Mouse (Mus musculus) neural tube, embryonic 14.5 days (tissue): Measurements from ENCODE around the gene Myl7. TPM values are rescaled to one million over a fixed set of nuclear protein-coding genes. Genes with fewer than 3 reads are reported as not detected.

Experiments used
- ATAC-seq: fragments of 200-750 bp; cut with Nextera tagmentation; 2 replicates; pipeline ENCODE4 v1.8.0; 2017; ENCODE audit warnings: low read depth, mild to moderate bottlenecking, moderate TSS enrichment, moderate library complexity
- H3K27ac ChIP-seq: fragments of 300-500 bp; sonication (generic); 2 replicates; pipeline ENCODE4 v1.5.1; 2014; ENCODE audit warnings: low read depth, mild to moderate bottlenecking, control low read depth, low read length, moderate library complexity, mixed read lengths
- H3K27me3 ChIP-seq: fragments of 300-500 bp; sonication (generic); 2 replicates; pipeline ENCODE4 v1.6.1; 2014; ENCODE audit warnings: low read length; ENCODE audit not compliant: control insufficient read depth, insufficient read depth
- H3K36me3 ChIP-seq: fragments of 300-500 bp; sonication (generic); 2 replicates; pipeline ENCODE4 v1.6.1; 2014; ENCODE audit warnings: low read length, mixed read lengths; ENCODE audit not compliant: control insufficient read depth, insufficient read depth
- H3K4me1 ChIP-seq: fragments of 300-500 bp; sonication (generic); 2 replicates; pipeline ENCODE4 v1.6.1; 2014; ENCODE audit warnings: low read length; ENCODE audit not compliant: control insufficient read depth, insufficient read depth
- H3K4me2 ChIP-seq: fragments of 300-500 bp; sonication (generic); 2 replicates; pipeline ENCODE4 v1.6.1; 2014; ENCODE audit warnings: mild to moderate bottlenecking, low read depth, low read length, control low read depth
- H3K4me3 ChIP-seq: fragments of 300-500 bp; sonication (generic); 2 replicates; pipeline ENCODE4 v1.5.1; 2014; ENCODE audit warnings: low read depth, low read length, control low read depth, mixed read lengths
- H3K9ac ChIP-seq: fragments of 300-500 bp; sonication (generic); replicated peaks from 2 replicates; pipeline ENCODE4 v1.6.1; 2014; ENCODE audit warnings: low read depth, mild to moderate bottlenecking, control low read depth, low read length, mixed read lengths
- H3K9me3 ChIP-seq: fragments of 300-500 bp; sonication (generic); 2 replicates; pipeline ENCODE4 v1.6.1; 2016; ENCODE audit warnings: low read length; ENCODE audit not compliant: control insufficient read depth
- WGBS: fragments of 180-500 bp; shearing (Covaris S2); extraction: QIAGEN DNeasy Blood & Tissue Kit; methylation state at CpG from one replicate; pipeline ENCODE4 v1.1.7; 2014; 5-methylcytosine and 5-hydroxymethylcytosine counted together
- polyA plus RNA-seq: library from polyadenylated mRNA; unstranded; fragments of >200 nt; fragmentation: Nextera tagmentation; extraction: Ambion mirVana; gene quantifications from 2 replicates; pipeline ENCODE4 v1.2.1, GENCODE M21; 2014

Myl7 gene
- polyA plus RNA-seq, 1 experiment from 2014 or later: not detected

DNA sequence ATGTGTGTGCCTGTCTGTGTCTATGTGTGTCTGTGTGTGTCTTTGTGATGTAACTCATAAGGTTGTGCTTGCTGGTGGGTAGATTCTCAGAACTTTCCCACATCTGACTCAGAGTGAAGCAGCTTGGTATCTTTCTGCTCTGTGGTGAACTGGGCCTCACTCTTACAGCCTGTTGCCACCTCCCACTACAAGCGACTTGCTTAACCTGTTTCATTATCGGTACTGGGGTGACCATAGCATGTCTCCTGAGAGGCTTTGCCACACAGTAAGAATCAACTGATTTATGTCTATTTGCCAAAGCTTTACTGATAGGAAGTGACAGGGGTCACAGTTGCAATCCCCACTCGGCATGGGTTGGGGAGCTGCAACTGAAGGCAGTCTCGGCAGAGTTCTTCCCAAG, 10.1 kb upstream of the Myl7 start:
- ATAC-seq: no peak
- Histone ChIP-seq H3K9ac (no peak overlapping the region), H3K4me1 (no peaks in the 10 kb centered on the region), H3K4me3 (no peak overlapping the region), H3K36me3 (no peaks in the 10 kb centered on the region), H3K9me3 (no peaks in the 10 kb centered on the region), H3K27me3 (no peaks in the 10 kb centered on the region), H3K4me2 (no peak overlapping the region), H3K27ac (no peak overlapping the region)
- WGBS: 82% methylated on average over 4 of the region's 4 CpGs

- Histone ChIP-seq H3K27me3 (no peaks in the 10 kb centered on the region), H3K36me3 (no peaks in the 10 kb centered on the region), H3K27ac (no peak overlapping the region), H3K4me1 (peaks cover 8% of the 10 kb centered on the region), H3K9ac (no peak overlapping the region), H3K4me2 (no peak overlapping the region), H3K4me3 (no peak overlapping the region), H3K9me3 (no peaks in the 10 kb centered on the region)
- ATAC-seq: no peak
- 30% methylated on average over 5 of the region's 5 CpGs for WGBS
Observed at GRCm38 (mm10) chr11:5907096-5907495, 8.5 kb upstream of the Myl7 start.

DNA sequence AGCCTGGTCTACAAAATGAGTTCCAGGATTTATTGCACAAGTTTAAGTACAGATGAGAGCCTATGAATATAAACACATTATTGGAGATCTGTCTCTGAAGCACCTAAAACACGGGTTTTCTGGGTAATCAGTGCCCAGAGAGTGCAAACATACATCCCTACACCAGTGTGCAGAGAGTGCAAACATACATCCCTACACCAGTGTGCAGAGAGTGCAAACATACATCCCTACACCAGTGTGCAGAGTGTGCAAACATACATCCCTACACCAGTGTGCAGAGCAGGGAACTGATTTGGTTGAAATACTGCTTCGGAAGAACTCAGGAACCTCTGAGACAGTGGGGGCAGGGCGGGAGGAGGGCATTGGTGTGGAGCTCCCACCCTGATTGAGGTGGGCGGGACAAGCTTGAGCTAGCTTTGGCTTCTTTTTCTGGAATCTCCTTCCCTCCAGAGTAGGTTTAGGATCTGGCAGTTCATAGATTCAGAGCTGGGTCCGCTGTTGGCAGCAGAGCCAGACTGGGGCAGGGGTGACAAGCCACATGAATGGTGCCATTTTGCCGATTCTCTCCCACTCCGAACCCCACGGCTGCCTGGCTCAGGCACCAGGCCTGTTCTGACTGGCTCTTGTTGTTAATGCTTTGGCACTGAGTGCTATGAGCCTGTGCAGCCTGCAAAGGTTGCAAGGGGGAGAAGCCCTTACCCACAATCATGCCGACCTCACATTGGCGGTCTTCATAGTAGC, 7.4 kb upstream of the Myl7 start:
- Histone ChIP-seq H3K4me2 (no peak overlapping the region), H3K4me1 (peaks cover 17% of the 10 kb centered on the region), H3K9ac (no peak overlapping the region), H3K4me3 (no peak overlapping the region), H3K27me3 (no peaks in the 10 kb centered on the region), H3K27ac (no peak overlapping the region), H3K9me3 (no peaks in the 10 kb centered on the region), H3K36me3 (no peaks in the 10 kb centered on the region)
- ATAC-seq: no peak
- 85% methylated on average over 10 of the region's 10 CpGs for WGBS

DNA sequence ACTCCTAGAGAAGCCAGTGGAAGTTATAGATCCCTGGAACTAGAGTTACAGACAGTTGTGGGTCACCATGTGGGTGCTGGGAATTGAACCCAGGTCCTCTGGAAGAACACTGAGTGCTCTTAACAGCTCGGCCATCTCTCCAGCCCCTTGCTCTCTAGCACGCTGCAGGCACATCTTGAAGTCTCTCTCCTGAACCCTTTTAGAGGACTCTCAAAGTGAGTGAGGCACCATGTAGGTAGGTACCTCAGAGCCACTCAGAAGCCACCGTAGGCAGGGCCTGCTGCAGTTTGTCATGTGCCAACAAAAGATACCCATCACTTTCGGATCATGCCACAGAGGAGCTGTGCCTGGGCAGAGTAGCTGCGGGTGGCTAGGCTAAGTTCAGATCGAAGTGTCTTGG, 6.3 kb upstream of the Myl7 start:
- Histone ChIP-seq H3K36me3 (no peaks in the 10 kb centered on the region), H3K9me3 (no peaks in the 10 kb centered on the region), H3K4me3 (no peak overlapping the region), H3K9ac (no peak overlapping the region), H3K27ac (no peak overlapping the region), H3K27me3 (no peaks in the 10 kb centered on the region), H3K4me2 (no peak overlapping the region), H3K4me1 (peaks cover 17% of the 10 kb centered on the region)
- WGBS: 93% methylated on average over 6 of the region's 6 CpGs
- no peak for ATAC-seq

GRCm38 (mm10) chr11:5904357-5904756, 5.8 kb upstream of the Myl7 start:
- H3K27ac ChIP-seq: no peak overlapping the region
- 70% methylated on average over 19 of the region's 19 CpGs for WGBS
- no peaks in the 10 kb centered on the region for H3K36me3 ChIP-seq
- no peak overlapping the region for H3K4me3 ChIP-seq
- H3K4me2 ChIP-seq: no peak overlapping the region
- H3K9me3 ChIP-seq: no peaks in the 10 kb centered on the region
- no peaks in the 10 kb centered on the region for H3K27me3 ChIP-seq
- no peak for ATAC-seq
- peaks cover 17% of the 10 kb centered on the region for H3K4me1 ChIP-seq
- no peak overlapping the region for H3K9ac ChIP-seq

GRCm38 (mm10) chr11:5903844-5904243, 5.3 kb upstream of the Myl7 start:
- Histone ChIP-seq H3K36me3 (no peaks in the 10 kb centered on the region), H3K9me3 (no peaks in the 10 kb centered on the region), H3K9ac (no peak overlapping the region), H3K4me1 (peaks cover 17% of the 10 kb centered on the region), H3K4me2 (no peak overlapping the region), H3K27ac (no peak overlapping the region), H3K4me3 (no peak overlapping the region), H3K27me3 (no peaks in the 10 kb centered on the region)
- no peak for ATAC-seq
- WGBS: 90% methylated on average over 2 of the region's 2 CpGs

DNA sequence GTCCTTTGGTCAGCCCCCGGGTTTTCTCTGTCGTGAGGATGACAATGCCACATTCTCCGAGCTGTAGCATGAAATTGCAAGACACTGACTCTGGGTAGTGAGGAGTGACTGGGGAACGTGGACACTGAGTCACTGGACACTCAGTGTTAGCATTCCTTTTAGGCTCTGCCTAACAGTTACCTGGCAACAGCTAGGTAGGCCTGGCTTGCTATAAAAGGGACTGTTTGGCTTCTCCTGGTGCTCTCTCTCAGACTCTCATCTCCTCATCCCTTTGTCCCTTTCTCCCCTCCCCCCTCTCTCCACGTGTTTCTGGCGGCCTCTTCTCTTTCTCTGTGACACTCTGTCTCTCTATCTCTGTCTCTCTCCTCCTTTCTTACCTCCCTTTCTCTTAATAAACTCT, 3.8 kb upstream of the Myl7 start:
- peaks cover 17% of the 10 kb centered on the region for H3K4me1 ChIP-seq
- H3K4me3 ChIP-seq: peak overlapping the region; percentile 34
- WGBS: 4% methylated on average over 6 of the region's 6 CpGs
- peak overlapping the region; percentile 71 for H3K4me2 ChIP-seq
- peak overlapping the region; percentile 80 for H3K27ac ChIP-seq
- H3K9ac ChIP-seq: peak overlapping the region; percentile 68
- H3K9me3 ChIP-seq: no peaks in the 10 kb centered on the region
- no peaks in the 10 kb centered on the region for H3K36me3 ChIP-seq
- peak; percentile 44 for ATAC-seq
- no peaks in the 10 kb centered on the region for H3K27me3 ChIP-seq

DNA sequence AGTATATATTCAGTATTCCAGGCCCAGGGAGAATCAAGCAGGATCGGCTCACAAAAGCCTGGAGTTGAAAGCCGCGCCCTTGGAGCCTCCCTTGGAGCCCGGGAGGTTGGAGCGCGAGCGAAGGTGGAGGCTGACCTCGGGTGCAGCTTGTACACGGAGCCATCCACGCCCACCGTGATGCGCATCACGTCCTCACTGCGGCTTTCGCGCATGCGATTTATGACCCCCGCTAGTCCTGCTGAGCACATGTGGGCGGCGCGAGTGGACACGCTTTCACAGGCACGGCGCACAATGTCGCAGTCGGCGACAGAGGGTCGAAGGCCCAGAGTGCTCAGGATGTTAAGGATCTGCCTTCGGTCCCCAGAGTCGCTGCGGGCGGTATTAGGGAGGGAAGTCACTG, 3.4 kb upstream of the Myl7 start:
- 1% methylated on average over 32 of the region's 32 CpGs for WGBS
- Histone ChIP-seq H3K36me3 (no peaks in the 10 kb centered on the region), H3K9ac (peak overlapping the region; percentile 68), H3K9me3 (no peaks in the 10 kb centered on the region), H3K27ac (peak overlapping the region; percentile 80), H3K4me3 (peak overlapping the region; percentile 34), H3K4me1 (peaks cover 17% of the 10 kb centered on the region), H3K27me3 (no peaks in the 10 kb centered on the region), H3K4me2 (peak overlapping the region; percentile 71)
- peak; percentile 84 for ATAC-seq

- no peaks in the 10 kb centered on the region for H3K9me3 ChIP-seq
- peaks cover 17% of the 10 kb centered on the region for H3K4me1 ChIP-seq
- H3K4me2 ChIP-seq: peak overlapping the region; percentile 71
- H3K9ac ChIP-seq: peak overlapping the region; percentile 68
- ATAC-seq: peak; percentile 9; the same call in 1 of the 2 replicates
- no peaks in the 10 kb centered on the region for H3K36me3 ChIP-seq
- H3K27ac ChIP-seq: peak overlapping the region; percentile 80
- peak overlapping the region; percentile 34 for H3K4me3 ChIP-seq
- no peaks in the 10 kb centered on the region for H3K27me3 ChIP-seq
- 11% methylated on average over 3 of the region's 3 CpGs for WGBS
Observed at GRCm38 (mm10) chr11:5901320-5901719, 2.7 kb upstream of the Myl7 start.
